Mouse (Mus musculus): Measurements from ENCODE around the gene Bik.

DNA sequence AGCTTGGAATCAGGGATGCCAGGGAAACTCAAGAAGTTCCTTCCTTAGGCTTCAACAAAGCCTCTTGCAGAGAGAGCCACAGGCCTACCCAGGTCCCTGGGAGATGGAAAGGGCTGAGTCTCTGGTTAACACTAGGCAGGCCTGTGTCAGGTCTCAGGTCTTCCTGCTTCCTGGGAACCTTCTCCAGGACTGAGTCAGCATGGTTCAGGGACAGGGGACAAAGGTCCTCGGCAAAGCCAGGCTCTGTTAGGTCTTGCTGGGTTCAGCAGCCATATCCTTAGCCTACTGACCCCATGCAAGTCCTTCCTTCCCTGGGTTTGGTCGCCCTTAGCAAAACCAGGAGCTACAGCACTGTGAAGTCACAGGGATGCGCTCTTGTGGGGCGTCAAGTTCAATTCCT, 64.2 kb downstream of the Bik start:
- no peak for TF ChIP-seq CTCF (IDR thresholded peaks at IDR 0.05 in 2 of 3, conservative IDR thresholded peaks at IDR 0.05 in 1 of 3; ENCODE audit: control insufficient read depth in 1 of 3, insufficient read depth in 1 of 3, low read depth in 2 of 3, low read length in 3 of 3, poor library complexity in 1 of 3, severe bottlenecking in 1 of 3)
- TF ChIP-seq CHD1 (IDR thresholded peaks at IDR 0.05; ENCODE audit: low read depth, low read length) = no peak
- no peak for TF ChIP-seq EP300 (IDR thresholded peaks at IDR 0.05; ENCODE audit: low read depth in 1 of 2, low read length in 2 of 2)
- TF ChIP-seq ZNF384 (IDR thresholded peaks at IDR 0.05; ENCODE audit: low read depth, low read length) = no peak
- TF ChIP-seq ZC3H11A (IDR thresholded peaks at IDR 0.05; ENCODE audit: low read depth, low read length) = no peak
- no peak for TF ChIP-seq POLR2A (IDR thresholded peaks at IDR 0.05; ENCODE audit: control insufficient read depth in 1 of 2, insufficient read depth in 1 of 2, low read depth in 1 of 2, low read length in 2 of 2, poor library complexity in 1 of 2)
- TF ChIP-seq CHD2 (IDR thresholded peaks at IDR 0.05; ENCODE audit: low read length) = no peak
- no peak for TF ChIP-seq MEF2A (IDR thresholded peaks at IDR 0.05; ENCODE audit: extremely low read depth, insufficient replicate concordance, low read depth, low read length, poor library complexity, severe bottlenecking)
- no peak for TF ChIP-seq POLR2AphosphoS2 (IDR thresholded peaks at IDR 0.05; ENCODE audit: low read length)
- TF ChIP-seq GABPA (IDR thresholded peaks at IDR 0.05; ENCODE audit: low read depth, low read length) = no peak
- no peak for TF ChIP-seq MAZ (IDR thresholded peaks at IDR 0.05; ENCODE audit: low read depth, low read length)
- no peak for TF ChIP-seq ETS1 (IDR thresholded peaks at IDR 0.05; ENCODE audit: low read depth, low read length)
